Comparison of ENCODE assay signal across 9 mouse cellular contexts in the genomic region with DNA sequence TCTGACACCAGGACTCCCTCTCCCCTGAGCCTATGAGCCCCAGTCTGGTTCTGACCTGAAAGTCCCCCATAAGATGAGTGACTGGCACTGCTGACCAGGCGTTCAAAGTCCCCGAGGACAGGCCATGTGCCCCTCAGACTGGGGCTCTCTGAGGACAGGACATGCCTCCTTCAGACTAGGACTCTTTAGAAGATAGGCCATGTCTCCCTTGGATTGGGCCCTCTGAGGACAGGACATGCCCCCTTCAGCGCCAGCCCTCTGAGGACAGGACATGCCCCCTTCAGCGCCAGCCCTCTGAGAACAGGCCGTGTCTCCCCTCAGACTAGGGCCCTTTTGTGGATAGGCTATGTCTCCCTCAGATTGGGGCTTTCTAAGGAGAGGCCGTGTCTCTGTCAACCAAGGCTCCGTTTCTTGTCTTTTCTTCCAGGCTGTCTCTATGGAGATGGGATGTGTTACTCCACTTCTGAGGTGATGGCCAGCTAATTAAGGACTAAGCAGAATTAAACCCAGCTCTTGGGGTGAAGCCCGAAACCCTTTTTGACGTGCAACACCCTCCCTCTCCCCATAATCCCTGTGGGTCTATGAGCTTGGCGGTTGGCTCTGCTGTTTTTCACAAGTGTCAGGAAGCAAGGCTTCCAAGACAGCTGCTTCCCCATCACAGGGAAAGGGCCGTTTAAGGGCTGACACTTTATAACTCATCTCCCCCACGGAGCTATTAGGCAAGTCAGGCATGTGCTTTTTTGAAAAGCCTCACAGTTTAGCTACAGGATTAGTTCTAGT.
DNase-seq lines count a peak whose midpoint lies in the region; ATAC-seq lines count a peak whose summit lies in the region.
"Had no signal": no experiment of that assay in that cellular context is flagged by ENCODE, and none has a peak within 500 bp of the region (broad histone marks: within the 10 kb centered on the region; RNA-seq: fewer than 3 reads in every experiment).

No protein-coding gene starts in this region.

- H3K4me1 ChIP-seq in forebrain, embryonic 16.5 days (replicated peaks; ENCODE audit: control insufficient read depth, insufficient read depth, low read length): peaks cover 11% of the 10 kb centered on the region; the same call in 1 of the 2 replicates
- H3K4me1 ChIP-seq in midbrain, embryonic 16.5 days (ENCODE audit: control insufficient read depth, insufficient read depth, low read length): peaks cover 9% of the 10 kb centered on the region; the same call in 1 of the 2 replicates
- no peaks in the 10 kb centered on the region for H3K4me1 ChIP-seq in heart, embryonic 11.5 days (ENCODE audit: control insufficient read depth, insufficient read depth, low read length)

- no peaks in the 10 kb centered on the region for H3K27me3 ChIP-seq in forebrain, embryonic 16.5 days (replicated peaks; ENCODE audit: control insufficient read depth, insufficient read depth, low read length)
- H3K27me3 ChIP-seq in midbrain, embryonic 16.5 days (ENCODE audit: control insufficient read depth, insufficient read depth, low read depth, low read length): no peaks in the 10 kb centered on the region
- H3K27me3 ChIP-seq in heart, embryonic 11.5 days (ENCODE audit: control insufficient read depth, insufficient read depth, low read length): no peaks in the 10 kb centered on the region

- no peaks in the 10 kb centered on the region for H3K9me3 ChIP-seq in forebrain, embryonic 16.5 days (ENCODE audit: control insufficient read depth, low read length)
- no peaks in the 10 kb centered on the region; the same call in 1 of the 2 replicates for H3K9me3 ChIP-seq in midbrain, embryonic 16.5 days (replicated peaks; ENCODE audit: control insufficient read depth, low read length, poor library complexity, severe bottlenecking)
- H3K9me3 ChIP-seq in heart, embryonic 11.5 days (replicated peaks; ENCODE audit: control insufficient read depth, low read length): peaks cover 6% of the 10 kb centered on the region

- no peak overlapping the region for H3K27ac ChIP-seq in forebrain, embryonic 16.5 days (ENCODE audit: low read length)
- no peak overlapping the region for H3K27ac ChIP-seq in midbrain, embryonic 16.5 days (ENCODE audit: low read length)
- H3K27ac ChIP-seq in heart, embryonic 11.5 days (ENCODE audit: low read depth, low read length): no peak overlapping the region

- peak; percentile 65 for ATAC-seq in forebrain, embryonic 16.5 days
- peak; percentile 60; the same call in 1 of the 2 replicates for ATAC-seq in midbrain, embryonic 16.5 days
- ATAC-seq in heart, embryonic 11.5 days (replicated peaks; ENCODE audit: insufficient number of reproducible peaks, low FRiP score, low TSS enrichment): no peak; the same call in 1 of the 2 replicates

- H3K36me3 ChIP-seq in forebrain, embryonic 16.5 days (ENCODE audit: control insufficient read depth, insufficient read depth): no peaks in the 10 kb centered on the region
- no peaks in the 10 kb centered on the region for H3K36me3 ChIP-seq in midbrain, embryonic 16.5 days (ENCODE audit: control insufficient read depth, insufficient read depth, low read length)
- H3K36me3 ChIP-seq in heart, embryonic 11.5 days (ENCODE audit: control insufficient read depth, insufficient read depth, low read length): no peaks in the 10 kb centered on the region

- H3K4me2 ChIP-seq in forebrain, embryonic 16.5 days (ENCODE audit: low read length): no peak overlapping the region
- no peak overlapping the region for H3K4me2 ChIP-seq in midbrain, embryonic 16.5 days (ENCODE audit: low read length)
- H3K4me2 ChIP-seq in heart, embryonic 11.5 days: no peak overlapping the region

- H3K4me3 ChIP-seq in forebrain, embryonic 16.5 days (replicated peaks; ENCODE audit: low read length): no peak overlapping the region
- no peak overlapping the region for H3K4me3 ChIP-seq in midbrain, embryonic 16.5 days (ENCODE audit: low read depth, low read length)
- no peak overlapping the region for H3K4me3 ChIP-seq in heart, embryonic 11.5 days (ENCODE audit: low read depth, low read length)

- no peak overlapping the region for H3K9ac ChIP-seq in forebrain, embryonic 16.5 days (replicated peaks; ENCODE audit: low read depth, low read length)
- H3K9ac ChIP-seq in midbrain, embryonic 16.5 days (ENCODE audit: low read depth, low read length): no peak overlapping the region
- H3K9ac ChIP-seq in heart, embryonic 11.5 days (ENCODE audit: low read depth, low read length): no peak overlapping the region

- DNase-seq in kidney, postnatal 14 days: peak; percentile 28
- DNase-seq in kidney, postnatal 36 days: no peak
- peak; percentile 26 for DNase-seq in brain, embryonic 18.5 days (ENCODE audit: low read depth, low spot score)
- no peak for DNase-seq in cerebellum, adult 8-10 months
- DNase-seq in ovary, adult 18-20 months (ENCODE audit: low spot score): no peak
- DNase-seq: spleen, adult 18-20 months had no signal

- WGBS in forebrain, embryonic 16.5 days: 23% methylated on average over 12 of the region's 12 CpGs
- 27% methylated on average over 12 of the region's 12 CpGs for WGBS in midbrain, embryonic 16.5 days
- 62% methylated on average over 12 of the region's 12 CpGs for whole genome bisulfite sequencing in heart, embryonic 11.5 days (ENCODE audit: insufficient replicate concordance)

Comparison
In these comparisons a context has a peak if more than half of its experiments do, and no peak if none do; other contexts are left out.
1. DNase-seq: peak in kidney, postnatal 14 days (single experiment) and brain, embryonic 18.5 days (single experiment); none in kidney, postnatal 36 days (0 of 2), cerebellum, adult 8-10 months (single experiment) and ovary, adult 18-20 months (single experiment).